Mouse (Mus musculus): ENCODE data around the gene Ovgp1.
"Not testable (repeated sequence)": the region's sequence is repeated elsewhere in the genome, so short reads cannot be mapped to it uniquely, and the experiment has no call there.

Ovgp1 gene

DNA sequence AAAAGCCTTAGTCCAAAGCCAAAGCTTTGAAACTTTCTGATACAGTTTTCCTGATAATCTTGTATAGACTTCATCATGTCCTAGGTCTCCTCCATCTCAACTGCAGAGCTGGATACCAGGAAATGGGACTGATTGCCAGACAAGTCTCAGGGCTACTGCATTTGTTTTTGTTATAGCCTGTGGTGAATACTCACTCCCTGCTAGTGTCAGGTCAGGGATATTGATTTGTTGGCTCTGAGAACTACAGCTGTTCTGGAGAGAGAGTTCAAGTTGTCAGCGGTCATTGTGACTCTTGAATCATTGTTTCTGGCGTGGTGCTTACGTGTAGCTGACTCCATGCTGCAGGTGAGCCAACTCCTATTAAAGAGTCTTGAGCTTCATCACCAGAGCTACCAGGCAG lies at the start of gene Ovgp1:
TSS of gene Ovgp1 (plus strand) at position 301 of the 400 bp plus-strand sequence.
- no peak for DNase-seq

DNA sequence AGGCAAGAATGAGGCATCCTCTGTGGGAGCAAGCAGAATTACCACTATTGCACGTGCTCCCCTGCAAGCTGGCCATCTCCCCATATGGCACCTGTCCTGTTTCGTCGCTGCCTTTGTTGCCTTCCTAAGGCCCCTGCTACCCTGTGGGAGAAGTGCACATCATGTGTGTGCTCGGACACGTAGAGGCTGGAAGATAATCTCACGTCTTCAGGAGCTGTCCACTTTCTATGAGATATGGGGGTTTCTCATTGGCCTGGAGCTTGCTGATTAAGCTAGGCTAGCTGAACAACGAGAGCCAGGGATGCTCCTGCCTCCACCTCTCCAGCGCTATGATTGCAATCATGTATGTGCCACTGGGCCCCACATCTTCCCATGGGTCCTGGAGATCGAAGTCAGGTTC lies 48.9 kb upstream of the Ovgp1 start:
- DNase-seq: no peak

- no peak for DNase-seq
These were observed 45.8 kb upstream of the Ovgp1 start for GRCm38 (mm10) chr3:105927561-105928194.

DNA sequence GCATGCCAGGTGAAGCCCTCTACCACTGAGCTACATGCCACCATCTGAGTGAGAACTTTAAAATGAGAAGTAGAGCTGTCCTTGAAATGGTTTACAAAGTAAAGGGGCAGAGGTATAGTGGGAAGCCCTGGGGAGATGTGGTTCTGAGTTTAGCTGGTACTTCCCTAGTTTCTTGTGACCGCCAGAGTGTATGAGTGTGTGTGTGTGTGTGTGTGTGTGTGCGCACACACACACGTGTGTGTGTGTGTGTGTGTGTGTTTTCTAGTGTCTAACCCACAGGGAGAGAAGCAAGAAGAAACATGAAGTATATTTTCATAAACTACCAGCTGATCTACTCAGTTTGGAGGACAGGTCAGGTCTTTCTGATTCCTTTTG lies 45.3 kb upstream of the Ovgp1 start:
- DNase-seq: no peak

DNA sequence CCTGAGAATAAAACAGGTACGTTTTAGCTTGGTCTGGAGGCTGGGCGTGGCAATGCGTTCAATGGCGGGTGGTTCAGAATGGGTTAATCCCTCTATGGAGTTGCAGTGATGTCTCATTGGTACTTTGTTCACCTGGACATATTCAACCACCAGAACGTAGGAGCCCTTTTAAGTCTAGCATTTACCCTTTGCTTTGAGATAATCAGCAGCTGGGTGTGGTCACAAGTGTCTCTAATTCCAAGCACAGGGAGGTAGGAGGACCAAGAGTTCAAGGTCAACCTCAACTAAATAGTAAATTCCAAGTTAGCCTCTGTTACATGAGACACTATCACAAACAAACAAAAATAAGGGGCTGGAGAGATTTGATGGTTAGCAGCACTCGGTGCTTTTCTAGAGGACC lies 44.7 kb upstream of the Ovgp1 start:
- no peak for DNase-seq

GRCm38 (mm10) chr3:105929821-105930220 lies 43.7 kb upstream of the Ovgp1 start:
- DNase-seq: no peak

DNA sequence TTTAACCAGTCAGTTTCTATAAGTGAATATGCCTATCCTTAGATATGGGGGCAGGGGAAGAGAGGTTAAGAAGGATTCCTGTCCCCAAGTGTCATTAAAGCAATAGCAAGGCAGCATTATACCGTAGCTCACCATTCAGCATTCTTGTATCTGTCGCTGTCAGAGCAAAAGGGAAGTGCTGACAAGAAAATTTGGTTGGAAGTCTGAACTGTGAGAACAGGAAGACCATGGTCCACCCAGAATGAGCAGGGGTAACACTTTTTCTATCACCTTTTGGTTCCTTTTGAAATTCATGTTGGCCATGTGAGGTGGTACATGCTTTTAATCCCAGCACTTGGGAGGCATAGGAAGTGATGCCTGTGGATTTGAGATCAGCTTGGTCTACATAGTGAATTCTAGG lies 42.4 kb upstream of the Ovgp1 start:
- DNase-seq: no peak

DNA sequence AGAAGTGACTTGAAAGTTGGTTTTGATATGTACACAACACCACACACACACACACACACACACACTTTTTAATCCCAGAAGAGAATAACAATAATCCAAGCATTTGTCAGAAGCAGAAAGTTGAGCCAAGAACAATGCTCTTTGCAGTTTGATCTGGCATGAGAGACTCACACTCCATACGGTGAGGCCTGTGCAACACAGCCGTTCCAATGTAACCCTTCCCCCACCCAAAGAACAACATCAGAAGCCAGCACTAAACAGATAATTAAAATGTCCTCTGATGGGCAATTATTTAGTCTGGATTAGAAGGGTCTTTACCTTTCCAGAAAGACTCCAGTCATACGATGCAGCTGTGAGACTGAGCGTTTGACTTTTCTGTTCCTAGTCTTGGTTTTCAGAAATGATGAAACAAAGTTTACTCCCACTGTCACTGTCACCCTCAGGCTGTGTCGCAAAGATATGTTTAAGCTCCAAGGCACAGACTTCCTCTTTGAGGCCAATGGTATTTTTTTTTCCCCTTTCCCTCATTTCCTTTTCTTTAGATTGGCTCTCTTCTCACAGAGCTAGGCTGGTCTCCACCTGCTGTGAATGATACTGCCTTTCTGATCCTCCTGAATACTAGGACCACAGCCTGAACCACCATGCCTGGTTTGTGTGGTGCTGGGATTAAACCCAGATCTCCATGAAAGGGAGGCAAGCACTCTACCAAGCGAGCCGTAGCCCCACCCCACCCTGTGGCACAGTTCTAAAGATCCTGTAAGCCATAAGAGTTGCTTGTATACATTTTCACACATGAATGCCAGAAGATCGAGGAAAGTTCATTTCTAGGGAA lies 41.1 kb upstream of the Ovgp1 start, which contains the start of gene I830077J02Rik:
TSS of gene I830077J02Rik (minus strand) at position 425 of the 832 bp plus-strand sequence.
- no peak for DNase-seq

DNA sequence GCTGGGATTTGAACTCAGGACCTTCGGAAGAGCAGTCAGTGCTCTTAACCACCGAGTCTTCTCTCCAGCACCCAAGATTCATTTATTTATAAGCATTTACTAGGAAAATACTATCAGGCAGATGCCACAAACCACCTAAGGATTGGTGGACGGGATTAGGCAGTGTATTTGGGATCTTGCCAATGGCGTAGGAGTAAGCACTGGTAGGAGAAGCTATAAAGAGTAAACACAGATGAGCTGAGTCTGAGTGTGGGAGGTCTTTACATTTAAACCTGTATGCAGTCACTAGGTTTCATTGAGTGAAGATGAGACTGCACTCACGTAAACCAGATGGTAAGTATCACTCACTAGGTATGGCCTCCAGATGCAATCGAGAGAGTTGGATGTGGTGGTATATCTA lies 39.6 kb upstream of the Ovgp1 start:
- no peak for DNase-seq

- peak; percentile 43 to 45 for DNase-seq
These were observed 38.5 kb upstream of the Ovgp1 start for GRCm38 (mm10) chr3:105935033-105935432.

GRCm38 (mm10) chr3:105936111-105936510 lies 37.4 kb upstream of the Ovgp1 start:
- no peak for DNase-seq

- DNase-seq: no peak
These were observed 22.2 kb upstream of the Ovgp1 start for GRCm38 (mm10) chr3:105951348-105951747.

- no peak for DNase-seq
These were observed 16.3 kb upstream of the Ovgp1 start for GRCm38 (mm10) chr3:105957235-105957634.

DNA sequence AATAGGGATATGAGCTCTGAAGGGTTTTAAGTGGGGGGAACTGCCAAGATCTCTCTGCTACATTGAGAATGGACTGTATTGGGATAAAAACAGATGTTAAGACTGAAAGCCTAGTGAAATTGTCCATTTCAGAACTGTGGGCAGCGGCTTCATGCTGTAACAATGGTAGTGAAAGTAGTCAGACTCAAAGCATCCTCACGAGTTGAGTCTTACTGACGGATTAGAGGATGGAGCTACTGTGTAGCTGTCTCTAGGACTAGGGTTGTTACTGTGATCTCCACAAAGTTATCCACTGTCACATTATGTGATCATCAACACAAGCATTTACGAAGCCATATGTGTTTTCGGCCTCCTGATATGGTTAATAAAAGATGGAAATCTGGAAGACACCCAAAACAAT lies 15.3 kb upstream of the Ovgp1 start:
- DNase-seq: no peak

GRCm38 (mm10) chr3:105958974-105959580 lies 14.4 kb upstream of the Ovgp1 start, which contains the start of gene Wdr77:
TSS of gene Wdr77 (plus strand) at chr3:105959369.
- DNase-seq: peak; percentile 99

- peak; percentile 80 to 82 for DNase-seq
These were observed 13.9 kb upstream of the Ovgp1 start for GRCm38 (mm10) chr3:105959585-105959984.

- DNase-seq: no peak
These were observed 13.5 kb upstream of the Ovgp1 start, which contains the start of gene Atp5f1 for GRCm38 (mm10) chr3:105959999-105960398. TSS of gene Atp5f1 (minus strand) at chr3:105960099.

DNA sequence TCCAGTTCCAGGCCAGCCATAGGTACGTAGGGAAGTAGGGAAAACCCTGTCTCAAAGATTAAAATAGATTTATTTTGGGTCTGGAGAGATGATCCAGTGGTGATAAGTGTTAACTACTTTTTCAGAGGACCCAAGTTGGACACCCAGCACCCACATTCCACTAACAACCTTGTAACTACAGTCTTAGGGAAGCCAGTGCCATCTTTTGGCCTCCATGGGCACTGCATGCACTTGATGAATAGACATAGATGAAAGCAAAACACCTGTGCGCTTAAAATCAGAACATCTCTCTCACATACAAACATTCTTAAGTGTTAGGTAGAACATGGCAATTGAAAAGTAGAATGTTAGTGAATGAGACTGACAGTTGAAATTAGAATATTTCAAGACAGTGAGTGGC lies 12.8 kb upstream of the Ovgp1 start:
- peak; percentile 13 to 26 for DNase-seq

GRCm38 (mm10) chr3:105971831-105972446 lies 1.6 kb upstream of the Ovgp1 start:
- DNase-seq: no peak

- DNase-seq: no peak
These were observed 663 bp downstream of the Ovgp1 start for GRCm38 (mm10) chr3:105974174-105974573.

- DNase-seq: not testable (repeated sequence)
These were observed 16.1 kb downstream of the Ovgp1 start for GRCm38 (mm10) chr3:105989611-105990010.

DNA sequence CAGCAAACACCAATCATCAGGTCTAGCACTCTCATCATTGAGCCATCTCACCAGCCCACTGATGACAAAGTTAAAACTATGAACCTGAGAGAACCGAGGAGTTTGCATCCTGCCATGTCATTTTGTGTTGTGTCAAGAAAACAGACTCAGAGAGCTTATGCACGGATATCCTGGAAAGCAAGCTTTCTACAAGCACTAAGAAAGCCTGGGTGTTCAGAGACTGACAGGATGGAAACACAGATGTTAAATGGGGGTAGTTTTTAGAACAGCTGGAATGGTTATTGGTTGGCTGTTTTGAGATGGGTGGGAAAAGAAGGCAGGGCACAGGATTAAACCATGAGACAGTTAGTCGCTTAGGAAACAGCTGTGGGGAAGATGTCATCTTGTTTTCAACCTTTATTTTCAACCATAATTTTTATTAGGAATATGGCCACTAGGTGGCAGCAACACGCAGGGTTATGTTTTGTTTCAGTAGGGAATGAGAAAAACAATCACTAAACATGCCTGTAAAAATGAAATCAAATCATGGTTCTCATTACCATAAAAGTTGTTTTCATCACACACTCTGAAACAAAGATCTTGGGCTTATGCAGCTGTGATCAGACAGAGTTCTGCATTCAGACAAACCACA lies 18.3 kb downstream of the Ovgp1 start:
- DNase-seq: peak; percentile 68 to 82

DNA sequence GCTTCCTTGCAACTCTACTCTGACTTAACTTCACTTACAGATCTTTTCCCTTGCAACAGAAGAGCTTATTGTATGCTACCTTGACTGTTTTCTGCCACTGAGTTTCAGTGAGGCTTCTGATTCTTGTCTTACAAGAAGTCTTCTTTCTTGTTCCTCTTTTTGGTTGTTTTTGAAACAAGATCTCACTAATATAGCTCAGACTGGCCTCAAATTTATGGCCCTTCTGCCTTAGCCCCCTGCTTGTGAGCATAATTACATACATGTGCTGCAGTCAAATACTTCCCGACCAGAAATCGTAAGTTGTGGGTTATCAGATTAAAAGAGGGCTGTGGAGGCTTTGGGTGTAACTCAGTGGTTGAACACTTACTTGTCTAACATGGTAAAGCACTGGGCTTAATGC lies 21.2 kb downstream of the Ovgp1 start:
- no peak for DNase-seq
